Mouse (Mus musculus) MEL (cell line): Measurements from ENCODE around the gene Taok1. TPM values are rescaled to one million over a fixed set of nuclear protein-coding genes. Genes with fewer than 3 reads are reported as not detected.
"Not testable (repeated sequence)": the region's sequence is repeated elsewhere in the genome, so short reads cannot be mapped to it uniquely, and the experiment has no call there.

ENCODE experiments used
- DNase-seq: peaks from one replicate; pipeline ENCODE4 v3.0.0; 2011; ENCODE audit warnings: low read depth, low spot score
- H3K27ac ChIP-seq: 2 replicates; pipeline ENCODE4 v1.5.1; 2012; ENCODE audit warnings: low read depth, mild to moderate bottlenecking, control low read depth, low read length, moderate library complexity; ENCODE audit not compliant: control insufficient read depth
- H3K27me3 ChIP-seq, 2 experiments: fragments of 150-350 bp in 1 of 2; sonication (generic) in 1 of 2; 2 replicates each; pipeline ENCODE4 v1.6.1; 2012; ENCODE audit warnings: low read length in 2 of 2, mild to moderate bottlenecking in 2 of 2, improper control_type of control experiment in 1 of 2, moderate library complexity in 1 of 2; ENCODE audit not compliant: insufficient read depth in 2 of 2, control insufficient read depth in 1 of 2
- H3K36me3 ChIP-seq, 2 experiments: 2 replicates each; pipeline ENCODE4 v1.6.1; 2012 to 2014; ENCODE audit warnings: low read length in 2 of 2, improper control_type of control experiment in 1 of 2, inconsistent platforms in 1 of 2, mild to moderate bottlenecking in 1 of 2; ENCODE audit not compliant: insufficient read depth in 2 of 2, control insufficient read depth in 1 of 2
- H3K4me1 ChIP-seq, 2 experiments: fragments of 150-350 bp in 1 of 2; sonication (generic) in 1 of 2; 2 replicates each; pipeline ENCODE4 v1.6.1; 2012; ENCODE audit warnings: low read length in 2 of 2, improper control_type of control experiment in 1 of 2, mild to moderate bottlenecking in 1 of 2; ENCODE audit not compliant: insufficient read depth in 2 of 2, control insufficient read depth in 1 of 2
- H3K4me3 ChIP-seq, 2 experiments: fragments of 150-350 bp in 1 of 2; sonication (generic) in 1 of 2; 2 replicates each; pipeline ENCODE4 v1.5.1; 2012; ENCODE audit warnings: low read depth in 2 of 2, low read length in 2 of 2, mild to moderate bottlenecking in 2 of 2, moderate library complexity in 2 of 2, control low read depth in 1 of 2, improper control_type of control experiment in 1 of 2; ENCODE audit not compliant: control insufficient read depth in 1 of 2, insufficient read depth in 1 of 2
- H3K79me2 ChIP-seq: 2 replicates; pipeline ENCODE4 v1.6.1; 2012; ENCODE audit warnings: mild to moderate bottlenecking, low read length, moderate library complexity; ENCODE audit not compliant: control insufficient read depth, poor library complexity, insufficient read depth
- H3K9ac ChIP-seq: 2 replicates; pipeline ENCODE4 v1.6.1; 2012; ENCODE audit warnings: low read depth, mild to moderate bottlenecking, control low read depth, low read length, moderate library complexity; ENCODE audit not compliant: control insufficient read depth, poor library complexity, severe bottlenecking
- H3K9me3 ChIP-seq: fragments of 150-350 bp; sonication (generic); replicated peaks from 2 replicates; pipeline ENCODE4 v1.6.1; 2012; ENCODE audit warnings: mild to moderate bottlenecking, low read length, improper control_type of control experiment, moderate library complexity; ENCODE audit not compliant: insufficient read depth
- CTCF ChIP-seq, 3 experiments: IDR thresholded peaks in 2 of 3; conservative IDR thresholded peaks in 1 of 3; 2 replicates each; pipeline ENCODE4 v1.5.1; 2011 to 2012; ENCODE audit warnings: low read length in 3 of 3, low read depth in 2 of 3, mild to moderate bottlenecking in 2 of 3, improper control_type of control experiment in 1 of 3, inconsistent platforms in 1 of 3, mixed read lengths in 1 of 3, moderate library complexity in 1 of 3; ENCODE audit not compliant: control insufficient read depth in 1 of 3, insufficient read depth in 1 of 3, poor library complexity in 1 of 3, severe bottlenecking in 1 of 3
- EP300 ChIP-seq, 2 experiments: IDR thresholded peaks; 2 replicates each; pipeline ENCODE4 v1.6.1; 2011; ENCODE audit warnings: improper control_type of control experiment in 2 of 2, low read length in 2 of 2, low read depth in 1 of 2, mild to moderate bottlenecking in 1 of 2
- ETS1 ChIP-seq: IDR thresholded peaks from 2 replicates; pipeline ENCODE4 v1.6.1; 2012; ENCODE audit warnings: low read depth, mild to moderate bottlenecking, inconsistent platforms, low read length, improper control_type of control experiment, moderate library complexity
- GABPA ChIP-seq: IDR thresholded peaks from 2 replicates; pipeline ENCODE4 v1.6.1; 2012; ENCODE audit warnings: low read depth, mild to moderate bottlenecking, inconsistent platforms, low read length, improper control_type of control experiment, moderate library complexity
- KAT2A ChIP-seq: conservative IDR thresholded peaks from 2 replicates; pipeline ENCODE4 v1.6.1; 2012; ENCODE audit warnings: low read depth, low read length, improper control_type of control experiment, inconsistent platforms
- MEF2A ChIP-seq: IDR thresholded peaks from 2 replicates; pipeline ENCODE4 v1.6.1; 2014; ENCODE audit warnings: low read depth, mild to moderate bottlenecking, inconsistent platforms, low read length, improper control_type of control experiment; ENCODE audit not compliant: poor library complexity, insufficient replicate concordance, severe bottlenecking; ENCODE audit errors: extremely low read depth
- NELFE ChIP-seq: IDR thresholded peaks from 2 replicates; pipeline ENCODE4 v1.6.1; 2011; ENCODE audit warnings: low read depth, low read length, improper control_type of control experiment
- NRF1 ChIP-seq: IDR thresholded peaks from 2 replicates; pipeline ENCODE4 v1.6.1; 2014; ENCODE audit warnings: low read depth, mild to moderate bottlenecking, inconsistent platforms, low read length, improper control_type of control experiment, moderate library complexity; ENCODE audit not compliant: poor library complexity, insufficient read depth, severe bottlenecking
- POLR2A ChIP-seq, 2 experiments: IDR thresholded peaks; 2 replicates each; pipeline ENCODE4 v1.6.1; 2011 to 2012; ENCODE audit warnings: low read length in 2 of 2, mild to moderate bottlenecking in 2 of 2, control low read depth in 1 of 2, improper control_type of control experiment in 1 of 2, low read depth in 1 of 2, moderate library complexity in 1 of 2; ENCODE audit not compliant: control insufficient read depth in 1 of 2, insufficient read depth in 1 of 2, poor library complexity in 1 of 2
- POLR2AphosphoS2 ChIP-seq: IDR thresholded peaks from 2 replicates; pipeline ENCODE4 v1.6.1; 2011; ENCODE audit warnings: low read length, improper control_type of control experiment
- USF2 ChIP-seq, 2 experiments: IDR thresholded peaks; 2 replicates each; pipeline ENCODE4 v1.6.1; 2011 to 2012; ENCODE audit warnings: improper control_type of control experiment in 2 of 2, low read length in 2 of 2, borderline replicate concordance in 1 of 2, inconsistent platforms in 1 of 2, low read depth in 1 of 2, mild to moderate bottlenecking in 1 of 2; ENCODE audit not compliant: insufficient read depth in 1 of 2
- ZMIZ1 ChIP-seq: IDR thresholded peaks from 2 replicates; pipeline ENCODE4 v1.6.1; 2012; ENCODE audit warnings: low read depth, mild to moderate bottlenecking, inconsistent platforms, low read length, improper control_type of control experiment, moderate library complexity
- ZNF384 ChIP-seq: IDR thresholded peaks from 2 replicates; pipeline ENCODE4 v1.6.1; 2012; ENCODE audit warnings: low read depth, mild to moderate bottlenecking, inconsistent platforms, low read length, improper control_type of control experiment
- polyA plus RNA-seq, 2 experiments: library from polyadenylated mRNA; stranded (reverse) in 1 of 2; unstranded in 1 of 2; fragments of >175 nt in 1 of 2; fragments of >200 nt in 1 of 2; gene quantifications; 2 replicates each; pipeline versions ENCODE4 v1.2.1 to v1.2.4; 2012; ENCODE audit warnings: low replicate concordance in 2 of 2, low read depth in 1 of 2; ENCODE audit not compliant: insufficient read length in 2 of 2, insufficient read depth in 1 of 2, missing spikeins in 1 of 2
- total RNA-seq: library from RNA; depleted of rRNA; stranded (reverse); fragments of 300-350 nt; gene quantifications from 2 replicates; pipeline ENCODE4 v1.2.3, GENCODE M21; 2012

The Taok1 gene
- total and polyA plus RNA-seq, 3 experiments = 7.9 to 31.0 (median 15.9) TPM

GRCm38 (mm10) chr11:77653406-77654190 lies 46.0 kb upstream of the Taok1 start:
- not testable (repeated sequence) for H3K27me3 ChIP-seq, H3K4me3 ChIP-seq, H3K9me3 ChIP-seq, H3K79me2 ChIP-seq, H3K9ac ChIP-seq, DNase-seq, H3K36me3 ChIP-seq, H3K4me1 ChIP-seq, H3K27ac ChIP-seq

GRCm38 (mm10) chr11:77652484-77652883 lies 44.9 kb upstream of the Taok1 start:
- no peaks in the 10 kb centered on the region for H3K4me1 ChIP-seq
- TF ChIP-seq POLR2A (IDR thresholded peaks at IDR 0.05; ENCODE audit: control insufficient read depth in 1 of 2, insufficient read depth in 1 of 2, low read depth in 1 of 2, low read length in 2 of 2, poor library complexity in 1 of 2) (no peak), ZNF384 (peak; percentile 78), CTCF (IDR thresholded peaks at IDR 0.05 in 2 of 3, conservative IDR thresholded peaks at IDR 0.05 in 1 of 3; ENCODE audit: control insufficient read depth in 1 of 3, insufficient read depth in 1 of 3, low read depth in 2 of 3, low read length in 3 of 3, poor library complexity in 1 of 3, severe bottlenecking in 1 of 3) (no peak)
- TF ChIP-seq, all 39 proteins: peak for 1
- Histone ChIP-seq H3K36me3 (no peaks in the 10 kb centered on the region), H3K27ac (no peak overlapping the region), H3K4me3 (no peak overlapping the region), H3K79me2 (no peaks in the 10 kb centered on the region), H3K9me3 (no peaks in the 10 kb centered on the region), H3K9ac (no peak overlapping the region), H3K27me3 (no peaks in the 10 kb centered on the region; a peak in 1 of 4 replicates)
- DNase-seq = no peak

- H3K9me3 ChIP-seq = no peaks in the 10 kb centered on the region
- H3K36me3 ChIP-seq = no peaks in the 10 kb centered on the region
- H3K4me3 ChIP-seq = no peak overlapping the region
- DNase-seq = no peak
- H3K4me1 ChIP-seq = no peaks in the 10 kb centered on the region
- no peaks in the 10 kb centered on the region for H3K79me2 ChIP-seq
- peaks cover 0 to 2% of the 10 kb centered on the region in 2 experiments; a peak in 3 of 4 replicates for H3K27me3 ChIP-seq
- no peak overlapping the region for H3K27ac ChIP-seq
- TF ChIP-seq USF2 (IDR thresholded peaks at IDR 0.05; ENCODE audit: borderline replicate concordance in 1 of 2, insufficient read depth in 1 of 2, low read depth in 1 of 2, low read length in 2 of 2) = no peak
- TF ChIP-seq MEF2A = no peak
- TF ChIP-seq ETS1 = no peak
- no peak for TF ChIP-seq ZMIZ1
- TF ChIP-seq POLR2AphosphoS2 = no peak
- no peak for TF ChIP-seq KAT2A
- no peak for TF ChIP-seq NELFE
- no peak for TF ChIP-seq EP300 (IDR thresholded peaks at IDR 0.05; ENCODE audit: low read depth in 1 of 2, low read length in 2 of 2)
- no peak for TF ChIP-seq NRF1
- no peak for TF ChIP-seq GABPA
- H3K9ac ChIP-seq = no peak overlapping the region
Observed at GRCm38 (mm10) chr11:77648878-77649277, 41.3 kb upstream of the Taok1 start.
